Mouse (Mus musculus) testis, adult 2 months (tissue): ENCODE measurements around the gene Gmeb2. TPM values are rescaled to one million over a fixed set of nuclear protein-coding genes. Genes with fewer than 3 reads are reported as not detected.

Experiments used
- H3K27ac ChIP-seq: fragments of 200-500 bp; 2 replicates; pipeline ENCODE4 v1.5.1; 2012; ENCODE audit warnings: low read depth, low read length; ENCODE audit not compliant: control insufficient read depth, insufficient read depth
- H3K27me3 ChIP-seq: fragments of 200-500 bp; 2 replicates; pipeline ENCODE4 v1.6.1; 2012; ENCODE audit warnings: mild to moderate bottlenecking, low read length, moderate library complexity; ENCODE audit not compliant: control insufficient read depth, insufficient read depth
- H3K36me3 ChIP-seq: fragments of 200-500 bp; 2 replicates; pipeline ENCODE4 v1.6.1; 2012; ENCODE audit warnings: mild to moderate bottlenecking, low read length; ENCODE audit not compliant: control insufficient read depth, insufficient read depth
- H3K4me1 ChIP-seq: fragments of 200-500 bp; 2 replicates; pipeline ENCODE4 v1.6.1; 2012; ENCODE audit warnings: low read length; ENCODE audit not compliant: control insufficient read depth, insufficient read depth
- H3K4me3 ChIP-seq: fragments of 200-500 bp; 2 replicates; pipeline ENCODE4 v1.5.1; 2012; ENCODE audit warnings: low read depth, mild to moderate bottlenecking, low read length, moderate library complexity, mixed read lengths; ENCODE audit not compliant: control insufficient read depth
- CTCF ChIP-seq: fragments of 200-500 bp; IDR thresholded peaks from 2 replicates; pipeline ENCODE4 v1.5.1; 2012; ENCODE audit warnings: low read depth, mild to moderate bottlenecking, inconsistent platforms, low read length, moderate library complexity; ENCODE audit not compliant: control insufficient read depth, insufficient read depth, insufficient replicate concordance
- POLR2A ChIP-seq: fragments of 200-500 bp; IDR thresholded peaks from 2 replicates; pipeline ENCODE4 v1.6.1; 2012; ENCODE audit warnings: low read depth, mild to moderate bottlenecking, inconsistent platforms, low read length, moderate library complexity; ENCODE audit not compliant: control insufficient read depth
- polyA plus RNA-seq: library from polyadenylated mRNA; depleted of rRNA; stranded (reverse); fragments of >200 nt; gene quantifications from 2 replicates; pipeline ENCODE4 v1.2.3, GENCODE M21; 2012

The Gmeb2 gene
- polyA plus RNA-seq, 1 experiment = 10.2 TPM

DNA sequence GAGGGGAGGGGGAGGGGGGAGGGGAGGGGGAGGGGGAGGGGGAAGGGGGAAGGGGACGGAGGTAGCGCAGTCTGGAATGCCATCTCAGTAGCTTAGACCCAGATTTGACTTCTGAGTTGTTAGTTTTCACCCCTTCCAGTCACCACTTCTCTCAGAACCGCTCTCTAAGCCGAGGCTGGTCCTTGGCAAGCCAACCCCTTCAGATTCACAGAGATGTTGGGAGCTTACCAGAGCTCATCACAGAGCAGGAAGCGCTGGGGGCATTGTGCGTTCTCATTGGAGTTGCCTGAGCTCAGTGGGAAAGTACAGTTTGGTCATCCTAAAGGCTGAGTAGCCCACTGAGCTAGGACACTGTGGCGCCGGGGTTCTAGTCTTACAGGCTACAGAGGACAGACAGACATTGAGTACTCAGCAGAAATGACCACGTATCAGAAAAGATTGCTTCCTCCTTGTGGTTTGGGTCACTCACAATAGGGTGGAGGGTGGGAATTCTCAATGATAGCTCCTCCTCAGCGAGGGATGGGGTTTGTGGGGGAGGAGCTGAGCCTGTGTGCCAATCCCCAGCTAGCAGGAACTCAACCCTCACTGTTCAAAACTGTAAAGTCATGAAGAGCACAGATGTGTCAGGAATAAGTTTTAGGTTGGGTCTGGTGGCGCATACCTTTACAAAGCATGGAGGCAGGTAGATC lies 44.0 kb downstream of the Gmeb2 start:
- H3K27ac ChIP-seq = no peak overlapping the region
- H3K36me3 ChIP-seq = no peaks in the 10 kb centered on the region
- H3K4me1 ChIP-seq = no peaks in the 10 kb centered on the region
- no peak for TF ChIP-seq POLR2A
- no peak for TF ChIP-seq CTCF
- H3K27me3 ChIP-seq = no peaks in the 10 kb centered on the region
- no peak overlapping the region for H3K4me3 ChIP-seq

DNA sequence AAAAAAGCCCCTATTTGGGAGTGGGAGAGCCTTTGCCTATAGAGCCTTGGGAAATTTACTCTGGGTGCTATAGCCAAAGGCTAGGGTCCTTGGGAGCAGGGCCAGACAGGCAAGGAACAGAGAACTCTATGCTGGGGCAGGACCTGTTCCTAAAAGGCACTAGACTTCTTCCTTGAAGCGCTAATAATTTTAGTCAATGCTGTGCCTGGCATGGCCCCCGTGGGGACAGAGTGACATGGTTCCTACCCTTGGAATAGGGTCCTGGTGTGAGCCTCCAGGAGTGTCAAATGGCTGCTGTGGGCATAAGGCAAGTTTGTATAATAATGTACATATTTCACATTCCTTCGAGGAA lies 45.5 kb downstream of the Gmeb2 start:
- Histone ChIP-seq H3K4me1 (no peaks in the 10 kb centered on the region), H3K27me3 (no peaks in the 10 kb centered on the region), H3K4me3 (no peak overlapping the region), H3K27ac (no peak overlapping the region), H3K36me3 (no peaks in the 10 kb centered on the region)
- TF ChIP-seq CTCF (no peak), POLR2A (no peak)

DNA sequence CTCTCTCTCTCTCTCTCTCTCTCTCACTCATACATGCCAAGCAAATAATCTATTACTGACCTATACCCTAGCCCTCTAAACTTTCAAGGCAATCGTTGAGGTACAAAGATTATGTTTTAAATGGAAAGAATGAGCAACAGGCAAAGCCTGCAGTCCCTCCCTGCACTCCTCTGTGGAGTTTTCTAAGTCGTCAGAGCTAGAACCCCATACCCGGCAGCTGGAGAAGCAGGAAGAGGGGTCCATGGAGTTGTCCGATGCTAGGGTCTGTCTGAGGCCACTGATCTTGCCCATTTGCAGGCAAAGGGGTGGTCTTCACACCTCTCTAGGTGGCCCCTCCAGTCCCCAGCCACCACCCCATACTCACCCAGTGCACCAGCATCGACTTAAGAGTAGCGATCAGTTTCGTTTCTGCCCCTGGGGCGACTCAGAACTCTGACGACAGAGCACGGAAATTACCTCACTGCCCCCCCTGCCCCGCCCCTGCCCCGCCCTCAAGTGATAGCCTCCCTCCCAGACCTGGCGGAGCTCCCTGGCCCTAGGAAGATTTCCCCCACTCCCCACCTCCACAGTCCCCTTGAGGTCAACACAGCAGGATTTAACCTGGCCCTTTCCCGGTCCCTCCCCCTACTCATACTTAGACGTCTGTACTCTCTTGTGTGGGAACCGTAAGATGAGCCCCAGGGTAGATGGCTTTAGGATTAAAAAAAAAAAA lies 46.1 kb downstream of the Gmeb2 start, which contains the start of gene Helz2:
Gene Helz2, minus strand, starts transcription at position 426 of the 712 bp plus-strand sequence.
- Histone ChIP-seq H3K27ac (no peak within 1 kb of the TSS), H3K36me3 (no peaks in the 10 kb centered on the region), H3K4me3 (peak within 1 kb of the TSS; percentile 54), H3K4me1 (no peaks in the 10 kb centered on the region), H3K27me3 (no peaks in the 10 kb centered on the region)
- TF ChIP-seq CTCF (no peak), POLR2A (no peak)

DNA sequence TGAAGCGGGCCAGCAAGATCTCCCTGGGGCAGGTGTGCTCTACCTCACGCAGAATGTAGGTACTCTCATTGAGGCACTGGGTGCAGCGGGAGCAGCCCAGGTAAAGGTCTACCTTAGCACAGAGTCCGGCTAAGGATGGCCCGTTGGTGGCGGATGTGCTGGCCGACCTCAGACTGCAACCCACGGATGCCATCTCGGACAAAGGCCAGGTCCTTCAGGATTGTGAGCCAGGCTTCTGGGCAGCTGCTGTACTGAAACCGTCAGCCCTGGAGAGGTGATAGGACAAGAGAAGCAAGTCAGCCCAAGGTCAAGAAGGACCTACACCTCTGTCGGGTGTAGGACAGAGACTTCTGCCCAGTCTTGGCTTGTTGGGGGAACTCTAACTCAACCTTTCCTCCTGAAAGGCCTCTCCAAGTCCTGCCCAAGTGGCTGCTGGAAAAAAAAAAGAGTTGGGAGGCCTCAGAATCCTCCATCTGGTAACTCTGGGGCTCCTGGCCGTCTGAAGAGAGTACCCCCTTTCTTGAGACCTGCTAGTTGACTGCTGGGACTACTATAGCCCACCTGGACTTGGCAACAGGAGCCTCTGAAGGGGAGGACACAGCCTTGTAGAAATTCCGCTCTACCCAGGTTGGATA lies 46.9 kb downstream of the Gmeb2 start:
- Histone ChIP-seq H3K4me3 (no peak overlapping the region), H3K27ac (no peak overlapping the region), H3K36me3 (no peaks in the 10 kb centered on the region), H3K4me1 (no peaks in the 10 kb centered on the region), H3K27me3 (no peaks in the 10 kb centered on the region)
- TF ChIP-seq POLR2A = no peak
- TF ChIP-seq CTCF = no peak

DNA sequence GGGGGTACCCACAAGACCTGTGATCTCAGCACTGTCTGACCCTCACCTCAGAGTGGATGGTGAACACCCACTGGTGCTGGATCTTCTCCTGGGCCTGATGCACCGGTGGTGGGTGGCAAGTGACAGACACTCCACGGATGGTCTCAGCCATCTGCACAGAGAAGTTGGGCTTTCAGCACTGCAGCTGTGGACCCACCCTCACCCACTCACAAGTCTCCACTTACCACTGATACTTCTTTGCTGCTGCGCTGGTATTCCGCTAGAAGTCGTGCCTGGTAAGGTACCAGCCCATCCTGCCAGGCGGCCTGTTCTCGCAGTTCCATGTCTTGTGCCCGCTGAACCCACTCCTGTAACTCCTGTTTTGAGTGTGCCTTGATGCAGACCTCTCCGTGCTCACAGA lies 48.6 kb downstream of the Gmeb2 start:
- Histone ChIP-seq H3K4me1 (no peaks in the 10 kb centered on the region), H3K4me3 (no peak overlapping the region), H3K27ac (no peak overlapping the region), H3K27me3 (no peaks in the 10 kb centered on the region), H3K36me3 (no peaks in the 10 kb centered on the region)
- TF ChIP-seq CTCF (no peak), POLR2A (no peak)

DNA sequence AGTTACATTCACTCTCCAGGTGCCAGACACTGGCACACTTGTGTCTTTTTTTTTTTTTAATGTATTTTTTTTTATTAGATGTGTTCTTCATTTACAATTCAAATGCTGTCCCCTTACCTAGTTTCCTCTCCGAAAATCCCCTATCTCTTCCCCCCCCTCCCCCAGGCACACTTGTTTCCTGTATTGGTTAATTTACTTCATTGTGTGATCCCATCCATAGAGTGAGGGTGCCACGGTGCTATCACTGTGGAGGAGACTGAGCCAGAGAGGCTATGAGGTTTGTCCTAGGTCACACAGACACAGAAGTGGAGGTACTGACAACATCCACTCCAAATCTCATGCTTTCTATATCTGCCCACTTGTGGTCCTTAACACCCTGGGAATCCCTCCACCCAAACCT lies 49.0 kb downstream of the Gmeb2 start:
- Histone ChIP-seq H3K4me1 (no peaks in the 10 kb centered on the region), H3K27ac (no peak overlapping the region), H3K36me3 (no peaks in the 10 kb centered on the region), H3K4me3 (no peak overlapping the region), H3K27me3 (no peaks in the 10 kb centered on the region)
- TF ChIP-seq CTCF = no peak
- no peak for TF ChIP-seq POLR2A

DNA sequence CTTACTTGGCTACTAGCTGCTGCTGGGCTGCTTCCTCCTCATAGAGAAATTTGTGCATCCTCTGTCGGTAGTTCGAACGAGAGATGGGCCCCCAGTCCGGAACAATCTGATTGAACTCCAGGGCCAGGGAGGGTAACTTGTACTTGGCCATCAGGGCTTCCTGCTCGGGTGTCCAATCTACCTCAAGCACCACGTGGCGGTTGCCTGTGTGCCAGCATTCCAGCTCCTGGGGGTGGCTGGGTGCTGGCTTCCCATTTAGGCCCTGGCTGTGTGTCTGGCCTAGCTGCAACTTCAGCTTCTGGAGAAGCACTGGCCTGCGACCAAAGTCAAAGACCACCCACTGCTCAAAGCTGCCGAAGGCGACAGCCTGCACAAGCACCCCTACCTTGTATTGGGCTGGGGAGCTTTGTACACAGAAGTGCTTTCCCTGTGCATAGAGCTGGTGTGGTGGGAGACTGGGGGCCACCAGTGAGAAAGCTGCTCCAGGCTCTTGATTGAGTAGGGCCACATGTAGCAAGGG lies 49.7 kb downstream of the Gmeb2 start:
- TF ChIP-seq POLR2A = no peak
- TF ChIP-seq CTCF = no peak
- no peaks in the 10 kb centered on the region for H3K4me1 ChIP-seq

More for the DNA sequence above, 49.7 kb downstream of the Gmeb2 start:
- H3K27ac ChIP-seq = no peak overlapping the region
- no peak overlapping the region for H3K4me3 ChIP-seq
- no peaks in the 10 kb centered on the region for H3K27me3 ChIP-seq
- no peaks in the 10 kb centered on the region for H3K36me3 ChIP-seq
